Mouse (Mus musculus): ENCODE data around the gene Gm30083.

DNA sequence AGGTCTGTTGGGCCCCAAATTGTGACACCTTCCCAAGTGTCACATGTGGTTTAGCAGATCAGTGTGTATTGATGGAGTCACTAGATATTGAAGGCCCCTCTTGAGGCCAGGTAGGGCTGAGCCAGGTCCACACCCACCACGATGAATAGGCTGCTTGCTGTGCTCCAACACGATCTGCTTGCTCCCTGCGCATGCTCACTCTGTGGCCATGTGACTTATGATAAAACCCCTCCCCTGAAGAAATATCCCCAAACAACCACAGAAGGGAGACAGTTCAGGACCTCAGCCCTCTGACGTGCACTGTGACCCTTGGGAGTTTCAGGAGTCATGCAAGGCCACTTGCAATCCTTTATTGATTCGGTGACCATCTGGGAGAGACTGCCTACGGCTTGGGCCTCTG, 68.9 kb downstream of the Gm30083 start:
- TF ChIP-seq CTCF (IDR thresholded peaks at IDR 0.05; ENCODE audit: extremely low read depth, insufficient read depth, insufficient read length, insufficient replicate concordance) = no peak
- TF ChIP-seq POLR2A (IDR thresholded peaks at IDR 0.05; ENCODE audit: low read depth, low read length) = no peak
